Mouse (Mus musculus) mouse trophoblast stem cell (cell line): ENCODE measurements around the gene Asb5.
"Not testable (repeated sequence)": the region's sequence is repeated elsewhere in the genome, so short reads cannot be mapped to it uniquely, and the experiment has no call there.

Source experiments
- in situ Hi-C, 2 experiments: fragments of 300-500 bp; cut with MseI, MboI; formaldehyde crosslinking; loops; 2 replicates in 1 of 2; 3 replicates in 1 of 2; pipeline ENCODE4 v1.15.1; 2025

The Asb5 gene

DNA sequence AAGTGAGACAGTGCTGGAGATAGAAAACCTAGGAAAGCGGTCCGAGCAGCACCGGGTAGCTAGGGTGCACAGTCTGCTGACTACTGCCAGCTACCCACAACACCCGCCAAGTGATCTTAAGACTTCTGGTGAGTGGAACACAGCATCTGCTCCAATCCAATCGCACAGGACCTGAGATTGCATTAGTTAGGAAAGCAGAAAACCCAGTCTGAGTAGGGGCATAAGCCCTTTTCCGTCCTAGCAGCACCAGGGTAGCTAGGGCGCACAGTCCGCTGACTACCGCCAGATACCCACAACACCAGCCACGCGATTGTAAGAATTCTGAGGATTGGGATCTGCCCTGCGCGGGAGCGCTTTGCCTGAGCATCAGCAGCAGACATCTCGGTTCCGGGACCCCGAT is 87.3 kb downstream of the Asb5 start:
- in situ Hi-C loops = not testable (repeated sequence)
